In the genomic region with DNA sequence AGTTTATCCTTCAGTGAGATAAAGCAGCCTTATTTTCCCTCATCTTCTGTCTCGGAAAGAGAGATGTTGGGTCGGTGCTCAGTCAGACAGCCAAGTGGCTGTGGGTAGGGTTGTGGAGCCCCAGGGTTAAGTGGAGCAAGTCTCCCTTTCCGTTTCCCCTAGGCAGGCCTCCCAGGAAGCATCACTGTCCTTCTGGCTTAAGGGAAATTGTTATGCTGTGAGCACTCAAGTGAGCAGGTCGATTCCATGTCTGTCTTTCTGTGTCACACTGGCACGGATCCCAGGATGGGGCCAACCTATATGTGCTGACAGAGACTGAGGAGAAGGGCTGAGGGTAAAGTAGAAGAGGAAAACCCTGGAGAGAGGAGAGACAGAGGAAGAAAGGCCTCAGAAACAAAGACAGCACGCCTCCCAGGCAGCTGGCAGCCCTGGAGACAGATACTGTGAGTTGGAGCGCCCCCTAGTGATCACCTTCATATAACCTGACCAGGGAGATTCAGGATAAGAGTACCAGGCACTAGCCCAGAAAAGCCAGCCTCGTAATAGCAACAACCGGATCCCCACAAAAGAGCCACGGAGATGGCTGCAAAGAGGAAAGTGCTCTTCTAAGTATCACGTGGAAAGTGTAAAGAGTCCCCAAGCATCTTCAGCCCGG, we compare ENCODE assay signal across 8 mouse cellular contexts. TPM values are rescaled to one million over a fixed set of nuclear protein-coding genes. Genes with fewer than 3 reads are reported as not detected.
DNase-seq lines count a peak whose midpoint lies in the region; ATAC-seq and TF ChIP-seq lines count a peak whose summit lies in the region.

No protein-coding gene starts in this region.

- TF ChIP-seq POLR2A in olfactory bulb, adult 2 months (IDR thresholded peaks at IDR 0.05; ENCODE audit: insufficient read depth, low read depth, low read length): no peak
- no peak for TF ChIP-seq POLR2A in thymus, adult 2 months (IDR thresholded peaks at IDR 0.05; ENCODE audit: control insufficient read depth, extremely low read depth, insufficient read depth, low read length, poor library complexity)

- peak overlapping the region; percentile 20; the same call in 1 of the 2 replicates for H3K27ac ChIP-seq in forebrain, embryonic 16.5 days (ENCODE audit: low read length)
- H3K27ac ChIP-seq in olfactory bulb, adult 2 months (ENCODE audit: insufficient read depth, low read depth, low read length): no peak overlapping the region
- no peak overlapping the region for H3K27ac ChIP-seq in thymus, adult 2 months (ENCODE audit: control insufficient read depth, insufficient read depth, low read length)

- ATAC-seq in G1E (ENCODE audit: extremely low read depth, insufficient number of reproducible peaks, low FRiP score, poor library complexity, severe bottlenecking): 0 out of 2 replicates have a peak, but pooled peaks have one; percentile 28
- peak; percentile 91 for ATAC-seq in forebrain, embryonic 16.5 days

- peak; percentile 45 for DNase-seq in G1E (ENCODE audit: low spot score)
- DNase-seq in cerebellum, adult 18-20 months: peak; percentile 85 to 89
- peak; percentile 20 for DNase-seq in heart, postnatal 25 days (ENCODE audit: low spot score)
- DNase-seq in layer of hippocampus, adult 11-12 months (ENCODE audit: low spot score): peak; percentile 90
- DNase-seq in lung, adult 18-20 months: peak; percentile 50 to 64
- peak; percentile 72 for DNase-seq in thymus, adult 2 months

- no peak for TF ChIP-seq CTCF in G1E (IDR thresholded peaks at IDR 0.05; ENCODE audit: low read depth, low read length)
- TF ChIP-seq CTCF in olfactory bulb, adult 2 months (IDR thresholded peaks at IDR 0.05; ENCODE audit: insufficient read depth, low read depth, low read length): peak; percentile 52; the same call in 1 of the 2 replicates
- peak; percentile 71; the same call in 1 of the 2 replicates for TF ChIP-seq CTCF in thymus, adult 2 months (IDR thresholded peaks at IDR 0.05; ENCODE audit: borderline replicate concordance, control insufficient read depth, extremely low read depth, insufficient read depth, low read length, poor library complexity)

- intact Hi-C loops in heart, postnatal 25 days (cut with DNase I): loop anchor here (5.0 kb wide), 1 partner anchor 69 kb away; the partner anchor contains the start of gene Pwwp2a

- WGBS in forebrain, embryonic 16.5 days: 18% methylated on average over 12 of the region's 12 CpGs
- 21% methylated on average over 12 of the region's 12 CpGs for WGBS in olfactory bulb, adult 2 months
- WGBS in thymus, adult 2 months: 44% methylated on average over 12 of the region's 12 CpGs

- no peaks in the 10 kb centered on the region for H3K9me3 ChIP-seq in G1E (replicated peaks)
- H3K9me3 ChIP-seq in forebrain, embryonic 16.5 days (ENCODE audit: control insufficient read depth, low read length): no peaks in the 10 kb centered on the region

- no peaks in the 10 kb centered on the region for H3K36me3 ChIP-seq in G1E (replicated peaks)
- no peaks in the 10 kb centered on the region for H3K36me3 ChIP-seq in forebrain, embryonic 16.5 days (ENCODE audit: control insufficient read depth, insufficient read depth)
- H3K36me3 ChIP-seq in thymus, adult 2 months (ENCODE audit: control insufficient read depth, insufficient read depth, low read length): no peaks in the 10 kb centered on the region

- H3K4me3 ChIP-seq in G1E (ENCODE audit: low read depth, low read length): no peak overlapping the region
- H3K4me3 ChIP-seq in forebrain, embryonic 16.5 days (replicated peaks; ENCODE audit: low read length): no peak overlapping the region
- H3K4me3 ChIP-seq in olfactory bulb, adult 2 months (ENCODE audit: insufficient read depth, low read depth, low read length): no peak overlapping the region
- no peak overlapping the region for H3K4me3 ChIP-seq in thymus, adult 2 months (ENCODE audit: control insufficient read depth, insufficient read depth, low read length)

- H3K4me2 ChIP-seq in forebrain, embryonic 16.5 days (ENCODE audit: low read length): no peak overlapping the region

- H3K4me1 ChIP-seq in G1E (ENCODE audit: insufficient read depth, low read depth, low read length): no peaks in the 10 kb centered on the region
- peaks cover 4% of the 10 kb centered on the region for H3K4me1 ChIP-seq in forebrain, embryonic 16.5 days (replicated peaks; ENCODE audit: control insufficient read depth, insufficient read depth, low read length)
- H3K4me1 ChIP-seq in olfactory bulb, adult 2 months (ENCODE audit: control insufficient read depth, insufficient read depth, low read length): peaks cover 11% of the 10 kb centered on the region
- no peaks in the 10 kb centered on the region; the same call in 1 of the 2 replicates for H3K4me1 ChIP-seq in thymus, adult 2 months (replicated peaks; ENCODE audit: control insufficient read depth, insufficient read depth, low read length)

- H3K27me3 ChIP-seq in G1E (ENCODE audit: insufficient read depth, low read length): peaks cover 3% of the 10 kb centered on the region; the same call in 1 of the 2 replicates
- no peaks in the 10 kb centered on the region for H3K27me3 ChIP-seq in forebrain, embryonic 16.5 days (replicated peaks; ENCODE audit: control insufficient read depth, insufficient read depth, low read length)
- no peaks in the 10 kb centered on the region for H3K27me3 ChIP-seq in thymus, adult 2 months (ENCODE audit: control insufficient read depth, insufficient read depth, low read length)

- H3K9ac ChIP-seq in forebrain, embryonic 16.5 days (replicated peaks; ENCODE audit: low read depth, low read length): peak overlapping the region; percentile 14; the same call in 1 of the 2 replicates

RNA-seq across cellular contexts. Expression of gene Fabp6, which starts 11.6 kb away (rescaled TPM):
- total RNA-seq in G1E (2014; fragmentation: Nextera tagmentation) (not detected in 2 replicates), G1E (2017) (not detected in 2 replicates)
- polyA plus RNA-seq in G1E (2012): not detected in 2 replicates
- not detected in 2 replicates for polyA plus RNA-seq in forebrain, embryonic 16.5 days (2015; fragmentation: Nextera tagmentation; extraction: Ambion mirVana)
- not detected for total RNA-seq in heart, postnatal 25 days (2021)
- polyA plus RNA-seq in olfactory bulb, adult 2 months (2012; ENCODE audit: insufficient read depth, insufficient read length, low replicate concordance, missing spikeins): not detected in 2 replicates
- 1.4 and 1.6 TPM in 2 replicates for polyA plus RNA-seq in thymus, adult 2 months (2012; rRNA removed)

RNA-seq across cellular contexts. Expression of gene 4933415A04Rik, which starts 26.1 kb away (rescaled TPM):
- total RNA-seq in G1E (2014; fragmentation: Nextera tagmentation) (not detected in 2 replicates), G1E (2017) (not detected in 2 replicates)
- polyA plus RNA-seq in G1E (2012): not detected in 2 replicates
- polyA plus RNA-seq in forebrain, embryonic 16.5 days (2015; fragmentation: Nextera tagmentation; extraction: Ambion mirVana): 2.7 and 3.3 TPM in 2 replicates
- total RNA-seq in heart, postnatal 25 days (2021): under 1 TPM; 0.49 to 0.67 TPM
- not detected in 2 replicates for polyA plus RNA-seq in olfactory bulb, adult 2 months (2012; ENCODE audit: insufficient read depth, insufficient read length, low replicate concordance, missing spikeins)
- polyA plus RNA-seq in thymus, adult 2 months (2012; rRNA removed): 0.59 and 0.81 TPM in 2 replicates

Comparison
In these comparisons a context has a peak if more than half of its experiments do, and no peak if none do; other contexts are left out.
1. DNase-seq: peak in every context shown above with its lines; median percentile 90 in layer of hippocampus, adult 11-12 months; 87 in cerebellum, adult 18-20 months; 72 in thymus, adult 2 months; 57 in lung, adult 18-20 months; 45 in G1E; 20 in heart, postnatal 25 days.